Mouse (Mus musculus) kidney, postnatal 10 days (tissue): ENCODE measurements around the gene 1190002N15Rik.

Experiments
- DNase-seq: peaks from one replicate; pipeline ENCODE4 v3.0.0; 2021; ENCODE audit warnings: mixed read lengths

The 1190002N15Rik gene

GRCm38 (mm10) chr9:94529146-94529746, 8.6 kb downstream of the 1190002N15Rik start:
- DNase-seq: no peak

GRCm38 (mm10) chr9:94526473-94526872, 11.4 kb downstream of the 1190002N15Rik start:
- no peak for DNase-seq

- DNase-seq: no peak
Observed at GRCm38 (mm10) chr9:94512246-94512645, 25.6 kb downstream of the 1190002N15Rik start.

- no peak for DNase-seq
Observed at GRCm38 (mm10) chr9:94511139-94511538, 26.7 kb downstream of the 1190002N15Rik start.

- no peak for DNase-seq
Observed at GRCm38 (mm10) chr9:94506980-94507379, 30.9 kb downstream of the 1190002N15Rik start.

GRCm38 (mm10) chr9:94491467-94491866, 46.4 kb downstream of the 1190002N15Rik start:
- DNase-seq: peak; percentile 43

GRCm38 (mm10) chr9:94487976-94488375, 49.9 kb downstream of the 1190002N15Rik start:
- DNase-seq: no peak

GRCm38 (mm10) chr9:94483291-94483879, 54.5 kb downstream of the 1190002N15Rik start:
- DNase-seq: peak; percentile 38

GRCm38 (mm10) chr9:94482215-94482975, 55.5 kb downstream of the 1190002N15Rik start:
- no peak for DNase-seq

- peak; percentile 22 for DNase-seq
Observed at GRCm38 (mm10) chr9:94481057-94481456, 56.8 kb downstream of the 1190002N15Rik start.

GRCm38 (mm10) chr9:94479382-94479781, 58.5 kb downstream of the 1190002N15Rik start:
- no peak for DNase-seq

GRCm38 (mm10) chr9:94478954-94479353, 58.9 kb downstream of the 1190002N15Rik start:
- no peak for DNase-seq

GRCm38 (mm10) chr9:94475973-94476372, 61.9 kb downstream of the 1190002N15Rik start:
- no peak for DNase-seq

- no peak for DNase-seq
Observed at GRCm38 (mm10) chr9:94473898-94474297, 64.0 kb downstream of the 1190002N15Rik start.

GRCm38 (mm10) chr9:94472963-94473582, 64.8 kb downstream of the 1190002N15Rik start:
- DNase-seq: no peak

GRCm38 (mm10) chr9:94471485-94471884, 66.4 kb downstream of the 1190002N15Rik start:
- no peak for DNase-seq
